Mouse (Mus musculus) limb, embryonic 14.5 days (tissue): Measurements from ENCODE around the gene Sebox. TPM values are rescaled to one million over a fixed set of nuclear protein-coding genes. Genes with fewer than 3 reads are reported as not detected.

ENCODE experiments used
- ATAC-seq: fragments of 200-750 bp; cut with Nextera tagmentation; 2 replicates; pipeline ENCODE4 v1.8.0; 2017; ENCODE audit warnings: low read depth, moderate number of reproducible peaks, moderate TSS enrichment; ENCODE audit not compliant: low FRiP score
- DNase-seq: peaks from one replicate; pipeline ENCODE4 v3.0.0-alpha.2; 2015; ENCODE audit warnings: low spot score
- H3K27ac ChIP-seq: fragments of 300-500 bp; sonication (generic); replicated peaks from 2 replicates; pipeline ENCODE4 v1.5.1; 2014; ENCODE audit warnings: low read depth, mild to moderate bottlenecking, low read length, moderate library complexity, mixed read lengths
- H3K27me3 ChIP-seq: fragments of 300-500 bp; sonication (generic); 2 replicates; pipeline ENCODE4 v1.6.1; 2014; ENCODE audit warnings: low read length, mixed read lengths; ENCODE audit not compliant: control insufficient read depth, insufficient read depth
- H3K36me3 ChIP-seq: fragments of 300-500 bp; sonication (generic); 2 replicates; pipeline ENCODE4 v1.6.1; 2014; ENCODE audit warnings: mild to moderate bottlenecking, low read length, moderate library complexity, mixed read lengths; ENCODE audit not compliant: control insufficient read depth, insufficient read depth
- H3K4me1 ChIP-seq: fragments of 300-500 bp; sonication (generic); 2 replicates; pipeline ENCODE4 v1.6.1; 2014; ENCODE audit warnings: antibody characterized with exemption, low read length, mixed read lengths; ENCODE audit not compliant: control insufficient read depth, insufficient read depth
- H3K4me2 ChIP-seq: fragments of 300-500 bp; sonication (generic); replicated peaks from 2 replicates; pipeline ENCODE4 v1.6.1; 2014; ENCODE audit warnings: low read depth, mild to moderate bottlenecking, low read length, moderate library complexity; ENCODE audit not compliant: severe bottlenecking
- H3K4me3 ChIP-seq: fragments of 300-500 bp; sonication (generic); replicated peaks from 2 replicates; pipeline ENCODE4 v1.5.1; 2014; ENCODE audit warnings: low read length
- H3K9ac ChIP-seq: fragments of 300-500 bp; sonication (generic); 2 replicates; pipeline ENCODE4 v1.6.1; 2014; ENCODE audit warnings: mild to moderate bottlenecking, low read depth, low read length, moderate library complexity; ENCODE audit not compliant: severe bottlenecking
- H3K9me3 ChIP-seq: fragments of 300-500 bp; sonication (generic); 2 replicates; pipeline ENCODE4 v1.6.1; 2016; ENCODE audit warnings: low read length; ENCODE audit not compliant: control insufficient read depth
- POLR2A ChIP-seq: fragments of 200-500 bp; IDR thresholded peaks from 2 replicates; pipeline ENCODE4 v1.8.0; 2012; ENCODE audit warnings: inconsistent platforms, mild to moderate bottlenecking, moderate library complexity, borderline replicate concordance; ENCODE audit not compliant: insufficient read depth, insufficient read length; ENCODE audit errors: extremely low read depth
- WGBS: fragments of 180-500 bp; shearing (Covaris S2); extraction: QIAGEN DNeasy Blood & Tissue Kit; methylation state at CpG from one replicate; pipeline ENCODE4 v1.1.7; 2014; 5-methylcytosine and 5-hydroxymethylcytosine counted together
- polyA plus RNA-seq, 2 experiments: library from polyadenylated mRNA; depleted of rRNA in 1 of 2; stranded (reverse) in 1 of 2; unstranded in 1 of 2; fragments of >200 nt; fragmentation: Nextera tagmentation in 1 of 2; extraction: Ambion mirVana in 1 of 2; gene quantifications; 2 replicates each; pipeline versions ENCODE4 v1.2.1 to v1.2.3; 2012 to 2014

Gene Sebox
- polyA plus RNA-seq, 2 experiments, result not detected

DNA sequence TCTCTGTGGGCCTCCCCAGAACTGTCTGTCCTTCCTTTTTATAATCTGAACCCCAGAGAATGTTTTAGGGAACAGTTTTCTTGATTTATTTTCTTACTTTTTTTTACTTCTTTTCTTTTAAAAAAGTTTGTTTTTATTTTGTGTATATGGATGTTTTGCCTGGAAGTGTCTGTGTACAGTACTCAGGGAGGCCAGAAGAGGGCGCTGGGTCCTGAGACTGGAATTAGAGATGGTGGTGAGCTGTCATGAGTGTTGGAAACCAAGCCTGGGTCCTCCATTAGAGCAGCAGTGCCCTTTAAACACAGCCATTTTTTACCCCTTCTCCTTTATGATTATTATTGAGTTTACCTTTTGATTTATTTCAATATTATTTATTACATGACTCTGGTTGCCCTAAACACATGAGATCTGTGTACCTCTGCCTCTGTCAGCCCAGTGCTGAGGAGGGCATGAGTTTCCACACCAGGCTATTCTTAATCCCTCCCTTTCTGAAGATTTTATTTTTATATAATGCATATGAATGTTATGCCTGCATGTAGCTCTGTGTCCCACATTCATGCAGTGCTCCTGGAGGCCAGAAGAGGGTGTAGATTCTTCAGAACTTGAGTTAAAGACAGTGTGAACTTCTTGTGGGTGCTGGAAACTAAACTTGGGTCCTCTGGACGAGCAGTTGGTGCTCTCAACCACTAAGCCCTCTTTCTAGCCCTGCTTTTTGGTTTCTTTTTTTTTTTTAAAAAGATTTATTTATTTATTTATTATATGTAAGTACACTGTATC, 12.5 kb downstream of the Sebox start:
- H3K4me3 ChIP-seq, result no peak overlapping the region
- no peaks in the 10 kb centered on the region for H3K9me3 ChIP-seq
- peaks cover 5% of the 10 kb centered on the region for H3K4me1 ChIP-seq
- no peak for DNase-seq
- H3K4me2 ChIP-seq, result no peak overlapping the region
- WGBS, result 64% methylated on average over 2 of the region's 2 CpGs
- H3K27ac ChIP-seq, result no peak overlapping the region
- no peak for TF ChIP-seq POLR2A
- no peak for ATAC-seq
- H3K27me3 ChIP-seq, result no peaks in the 10 kb centered on the region
- no peak overlapping the region for H3K9ac ChIP-seq
- H3K36me3 ChIP-seq, result peaks cover 65% of the 10 kb centered on the region

DNA sequence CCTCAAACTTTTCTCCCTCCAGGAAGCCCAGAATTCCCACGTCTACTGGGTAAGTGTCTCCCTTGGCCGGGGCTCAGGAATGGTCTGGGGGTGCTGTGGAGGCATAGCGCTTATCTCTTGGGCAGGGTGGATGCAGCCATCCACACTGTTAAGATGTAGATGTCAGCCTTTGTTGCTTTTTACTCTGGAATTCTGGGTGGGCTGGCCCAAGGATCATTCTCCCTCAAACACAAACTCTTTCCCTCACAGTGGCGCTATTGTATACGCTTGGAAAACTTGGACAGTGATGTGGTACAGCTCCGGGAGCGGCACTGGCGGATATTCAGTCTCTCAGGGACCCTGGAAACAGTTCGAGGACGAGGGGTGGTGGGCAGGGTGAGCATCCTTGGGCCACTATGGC, 15.7 kb downstream of the Sebox start:
- no peaks in the 10 kb centered on the region for H3K9me3 ChIP-seq
- no peaks in the 10 kb centered on the region for H3K4me1 ChIP-seq
- no peak for ATAC-seq
- no peak overlapping the region for H3K4me3 ChIP-seq
- H3K4me2 ChIP-seq, result no peak overlapping the region
- H3K27me3 ChIP-seq, result no peaks in the 10 kb centered on the region
- 94% methylated on average over 10 of the region's 10 CpGs for WGBS
- peaks cover 93% of the 10 kb centered on the region for H3K36me3 ChIP-seq
- H3K9ac ChIP-seq, result no peak overlapping the region
- DNase-seq, result no peak
- H3K27ac ChIP-seq, result no peak overlapping the region
- TF ChIP-seq POLR2A, result no peak

DNA sequence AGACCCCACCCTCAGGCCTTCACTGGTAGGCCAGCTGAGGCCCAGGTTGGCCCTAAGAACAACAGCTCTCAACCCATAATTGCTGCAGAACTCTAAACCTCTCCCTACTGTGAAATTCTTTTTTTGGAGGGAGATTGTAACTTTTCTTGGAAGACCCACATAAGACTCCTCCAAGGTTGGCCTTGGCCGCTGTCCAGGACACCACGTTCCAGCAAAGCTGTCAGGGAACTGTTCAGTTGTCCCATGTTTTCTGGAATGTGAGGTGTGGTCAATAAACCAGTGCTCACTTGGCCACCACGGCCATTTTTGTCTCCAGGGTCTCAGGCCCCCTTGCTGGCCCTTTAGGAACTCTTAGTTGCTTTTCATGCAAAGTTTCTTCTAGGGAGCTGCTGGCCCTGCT, 18.6 kb downstream of the Sebox start:
- H3K27ac ChIP-seq, result no peak overlapping the region
- no peak overlapping the region for H3K9ac ChIP-seq
- peaks cover 94% of the 10 kb centered on the region for H3K36me3 ChIP-seq
- no peak for DNase-seq
- TF ChIP-seq POLR2A, result no peak
- H3K4me3 ChIP-seq, result no peak overlapping the region
- H3K4me2 ChIP-seq, result no peak overlapping the region
- H3K4me1 ChIP-seq, result no peaks in the 10 kb centered on the region
- no peak for ATAC-seq
- WGBS, result 83% methylated on average over 3 of the region's 3 CpGs
- no peaks in the 10 kb centered on the region for H3K9me3 ChIP-seq
- H3K27me3 ChIP-seq, result no peaks in the 10 kb centered on the region

DNA sequence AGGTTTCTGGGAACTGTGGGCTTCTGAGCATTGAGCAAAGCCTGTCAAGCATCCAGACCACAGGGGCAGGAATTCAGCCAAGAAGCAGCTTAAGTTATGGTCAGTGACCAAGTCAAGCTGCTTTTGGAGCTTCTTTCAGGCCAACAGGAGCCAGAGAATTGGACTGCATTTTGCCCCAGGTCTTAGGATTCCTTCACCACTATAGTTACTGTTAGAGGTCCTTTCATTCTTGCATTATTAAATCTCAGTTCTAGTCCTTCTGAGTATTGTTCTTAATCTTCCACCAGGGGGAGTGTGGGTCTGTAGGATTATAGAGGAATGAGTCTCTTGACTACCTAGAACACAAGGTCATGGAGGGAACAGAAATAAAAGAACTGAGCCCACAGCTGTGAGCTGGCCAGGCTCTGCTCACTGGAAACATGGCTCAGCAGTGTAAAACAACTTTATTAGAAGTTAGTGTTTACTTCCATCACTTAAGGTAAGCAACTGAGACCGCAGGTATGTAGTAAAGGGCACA, 19.3 kb downstream of the Sebox start:
- no peak for TF ChIP-seq POLR2A
- no peak overlapping the region for H3K4me2 ChIP-seq
- H3K9ac ChIP-seq, result no peak overlapping the region
- H3K4me3 ChIP-seq, result no peak overlapping the region
- H3K27ac ChIP-seq, result no peak overlapping the region
- no peaks in the 10 kb centered on the region for H3K9me3 ChIP-seq
- ATAC-seq (no peak), DNase-seq (no peak)
- no peaks in the 10 kb centered on the region for H3K4me1 ChIP-seq
- no peaks in the 10 kb centered on the region for H3K27me3 ChIP-seq
- 86% methylated on average over 1 of the region's 1 CpGs for WGBS
- H3K36me3 ChIP-seq, result peaks cover 99% of the 10 kb centered on the region

DNA sequence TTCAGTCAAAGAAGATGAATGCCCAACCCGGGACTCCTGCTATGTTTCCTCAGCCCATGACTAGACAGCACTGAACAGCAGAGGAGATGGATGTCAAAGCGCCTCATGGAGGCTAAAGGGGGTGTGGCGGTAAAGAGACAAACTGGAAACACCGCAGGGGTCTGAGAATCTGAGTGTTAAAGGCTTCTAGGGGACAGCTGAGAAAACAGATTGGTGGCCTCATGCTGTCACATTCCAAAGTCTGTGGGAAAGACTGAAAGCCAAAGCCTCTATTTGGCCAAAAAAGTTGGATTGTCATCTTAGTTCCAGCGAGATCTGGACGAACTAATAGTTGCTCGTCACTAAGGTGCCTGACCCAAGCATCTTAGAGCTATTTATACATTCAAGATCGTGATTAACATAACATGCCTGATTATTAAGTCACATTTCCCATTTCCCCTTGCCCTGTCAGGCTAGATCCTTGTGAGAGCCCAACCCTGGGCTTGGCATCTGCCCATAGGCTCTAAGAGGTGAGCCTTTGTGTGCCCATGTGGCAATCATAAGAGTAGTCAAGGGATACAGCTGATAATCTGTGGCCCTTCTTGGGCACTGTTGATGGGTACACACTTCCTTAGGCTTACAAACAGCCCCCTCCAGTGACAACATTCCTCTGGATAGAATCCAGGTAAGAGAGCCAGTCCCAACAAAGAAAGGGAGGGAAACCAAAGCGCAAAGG, 20.2 kb downstream of the Sebox start:
- Histone ChIP-seq H3K27ac (no peak overlapping the region), H3K4me2 (no peak overlapping the region), H3K4me1 (no peaks in the 10 kb centered on the region), H3K27me3 (no peaks in the 10 kb centered on the region), H3K9ac (no peak overlapping the region), H3K4me3 (no peak overlapping the region), H3K9me3 (no peaks in the 10 kb centered on the region), H3K36me3 (peaks cover 97% of the 10 kb centered on the region)
- WGBS, result 91% methylated on average over 9 of the region's 9 CpGs
- DNase-seq (no peak), ATAC-seq (no peak)
- no peak for TF ChIP-seq POLR2A
